Mouse (Mus musculus): ENCODE results near the gene Pde6h.
A peak's percentile ranks its signal among the peaks of the same experiment; 100 is the strongest.

Pde6h gene

GRCm38 (mm10) chr6:136982581-136982980 lies 58.9 kb downstream of the Pde6h start:
- DNase-seq (ENCODE audit: low spot score in 2 of 2), result no peak

- no peak for DNase-seq (ENCODE audit: low spot score in 2 of 2)
These were observed 59.6 kb downstream of the Pde6h start for GRCm38 (mm10) chr6:136983201-136983600.

- no peak for DNase-seq (ENCODE audit: low spot score in 2 of 2)
These were observed 62.4 kb downstream of the Pde6h start for GRCm38 (mm10) chr6:136986019-136986418.

- DNase-seq (ENCODE audit: low spot score in 2 of 2), result peak in 1 of 2 experiments; percentile 30
These were observed 63.1 kb downstream of the Pde6h start for GRCm38 (mm10) chr6:136986718-136987117.

- no peak for DNase-seq (ENCODE audit: low spot score in 2 of 2)
These were observed 65.0 kb downstream of the Pde6h start for GRCm38 (mm10) chr6:136988536-136989060.

- no peak for DNase-seq (ENCODE audit: low spot score in 2 of 2)
These were observed 66.3 kb downstream of the Pde6h start for GRCm38 (mm10) chr6:136989824-136990497.

- DNase-seq (ENCODE audit: low spot score in 2 of 2), result no peak
These were observed 66.9 kb downstream of the Pde6h start for GRCm38 (mm10) chr6:136990557-136990956.

- no peak for DNase-seq (ENCODE audit: low spot score in 2 of 2)
These were observed 69.9 kb downstream of the Pde6h start for GRCm38 (mm10) chr6:136993574-136993973.

- DNase-seq (ENCODE audit: low spot score in 2 of 2), result no peak
These were observed 71.9 kb downstream of the Pde6h start for GRCm38 (mm10) chr6:136995533-136995932.

- DNase-seq (ENCODE audit: low spot score in 2 of 2), result no peak
These were observed 72.7 kb downstream of the Pde6h start for GRCm38 (mm10) chr6:136996336-136996735.

GRCm38 (mm10) chr6:136998181-136998580 lies 74.5 kb downstream of the Pde6h start:
- peak; percentile 19 to 22 for DNase-seq (ENCODE audit: low spot score in 2 of 2)

GRCm38 (mm10) chr6:136999009-136999408 lies 75.4 kb downstream of the Pde6h start:
- DNase-seq (ENCODE audit: low spot score in 2 of 2), result peak in 1 of 2 experiments; percentile 13

GRCm38 (mm10) chr6:136999707-137000446 lies 76.2 kb downstream of the Pde6h start:
- DNase-seq (ENCODE audit: low spot score in 2 of 2), result no peak

GRCm38 (mm10) chr6:137000706-137001105 lies 77.1 kb downstream of the Pde6h start:
- no peak for DNase-seq (ENCODE audit: low spot score in 2 of 2)

GRCm38 (mm10) chr6:137001267-137002168 lies 77.9 kb downstream of the Pde6h start:
- DNase-seq (ENCODE audit: low spot score in 2 of 2), result no peak

GRCm38 (mm10) chr6:137002169-137002514 lies 78.5 kb downstream of the Pde6h start:
- no peak for DNase-seq (ENCODE audit: low spot score in 2 of 2)

- no peak for DNase-seq (ENCODE audit: low spot score in 2 of 2)
These were observed 80.7 kb downstream of the Pde6h start for GRCm38 (mm10) chr6:137004359-137004758.

- DNase-seq (ENCODE audit: low spot score in 2 of 2), result no peak
These were observed 87.6 kb downstream of the Pde6h start for GRCm38 (mm10) chr6:137011187-137011586.

- no peak for DNase-seq (ENCODE audit: low spot score in 2 of 2)
These were observed 90.7 kb downstream of the Pde6h start for GRCm38 (mm10) chr6:137014346-137014745.

GRCm38 (mm10) chr6:137017216-137017973 lies 93.8 kb downstream of the Pde6h start:
- DNase-seq (ENCODE audit: low spot score in 2 of 2), result no peak

Measured in frontal cortex, postnatal 36 days (tissue).